Mouse (Mus musculus) brain, adult 2 months (tissue): ENCODE measurements around the gene Chpt1.
"Not testable (repeated sequence)": the region's sequence is repeated elsewhere in the genome, so short reads cannot be mapped to it uniquely, and the experiment has no call there.

Source experiments
- DNase-seq: peaks from one replicate; pipeline ENCODE4 v3.0.0; 2011; ENCODE audit warnings: low read depth, low spot score

The Chpt1 gene

DNA sequence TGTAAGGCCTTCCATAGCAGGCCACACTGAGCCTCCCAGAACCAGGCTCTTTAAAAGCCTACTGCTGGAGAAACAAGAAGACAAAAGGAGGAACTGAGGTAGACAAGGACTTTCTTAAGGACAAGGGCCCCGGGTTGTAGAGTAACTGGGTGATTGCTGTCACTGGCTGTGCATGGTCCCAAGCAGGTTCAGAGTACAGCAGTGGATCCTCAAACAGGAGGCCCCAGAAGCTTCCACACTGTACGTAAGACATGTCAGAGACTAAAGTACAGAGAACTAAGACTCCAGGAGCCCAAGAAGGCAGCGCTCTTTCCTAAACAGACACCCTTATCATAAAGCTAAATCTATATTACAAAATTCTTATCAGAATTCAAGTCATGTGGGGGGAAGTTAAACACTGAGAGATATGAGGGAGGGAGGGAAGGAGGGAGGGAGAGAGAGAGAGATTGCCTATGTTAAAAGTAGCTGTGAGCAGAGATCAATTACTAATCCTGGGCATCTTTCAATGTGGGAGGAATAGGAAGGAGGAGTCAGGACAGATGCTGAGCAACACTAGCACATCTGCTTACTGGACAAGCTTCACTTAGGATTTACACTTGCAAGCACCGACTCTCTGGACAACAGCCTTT, 8.8 kb downstream of the Chpt1 start:
- no peak for DNase-seq

DNA sequence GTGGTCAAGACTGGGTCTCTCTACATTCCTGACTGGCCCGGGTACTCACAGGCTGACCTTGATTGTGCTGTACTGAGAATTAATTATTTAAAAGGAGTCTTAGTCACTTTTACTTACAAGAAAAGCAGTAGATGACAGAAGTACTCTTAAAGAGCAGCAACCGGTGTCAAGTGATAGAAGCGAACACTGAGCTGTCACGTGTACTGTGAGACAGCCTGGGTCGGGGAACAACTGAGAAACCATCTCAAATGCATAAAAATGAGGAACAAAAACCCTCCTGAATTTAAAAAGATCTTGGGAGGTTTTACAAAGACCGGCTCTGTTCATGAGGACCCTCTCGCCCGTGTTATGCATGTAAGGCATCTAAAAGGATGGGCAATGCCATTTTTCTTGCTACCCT, 11.2 kb downstream of the Chpt1 start:
- DNase-seq = no peak

DNA sequence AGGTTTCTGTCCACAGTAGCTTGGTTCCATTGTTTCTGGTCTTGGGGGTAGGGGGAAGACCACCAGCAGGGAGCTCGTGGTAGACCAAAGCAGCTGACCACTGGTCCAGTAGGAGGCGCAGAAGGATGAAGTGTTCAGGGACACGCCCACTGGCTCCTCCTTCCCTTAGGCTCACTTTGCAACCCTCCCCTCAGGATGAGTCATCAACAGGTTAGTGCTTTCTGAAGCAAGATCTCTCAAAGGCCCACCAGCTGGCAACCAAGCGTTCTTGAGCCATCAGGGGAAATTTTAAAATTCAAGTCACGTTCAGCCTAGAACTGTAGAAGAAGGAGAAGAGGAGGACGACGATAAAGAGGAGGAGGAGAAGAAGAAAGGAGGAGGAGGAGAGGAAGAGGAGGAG, 12.2 kb downstream of the Chpt1 start:
- DNase-seq = no peak

DNA sequence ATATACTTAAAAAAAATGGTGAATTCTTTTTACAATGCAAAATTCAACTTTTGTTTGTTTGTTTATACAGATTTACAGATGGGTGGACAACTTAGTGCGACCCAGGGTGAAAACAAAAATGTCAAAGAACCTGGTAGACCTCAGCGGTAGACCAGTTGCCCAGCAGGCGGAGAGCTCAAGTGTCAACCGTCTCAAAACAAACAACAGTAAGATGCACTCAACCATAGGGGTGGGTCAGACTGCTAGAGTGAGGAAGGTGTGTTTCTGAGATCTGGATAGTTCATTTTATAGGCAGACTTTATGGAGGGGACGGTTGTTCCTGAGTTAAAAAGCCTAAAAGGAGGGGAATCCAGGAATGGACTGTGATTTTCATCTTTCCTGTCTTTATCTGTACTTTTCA, 15.2 kb downstream of the Chpt1 start:
- no peak for DNase-seq

DNA sequence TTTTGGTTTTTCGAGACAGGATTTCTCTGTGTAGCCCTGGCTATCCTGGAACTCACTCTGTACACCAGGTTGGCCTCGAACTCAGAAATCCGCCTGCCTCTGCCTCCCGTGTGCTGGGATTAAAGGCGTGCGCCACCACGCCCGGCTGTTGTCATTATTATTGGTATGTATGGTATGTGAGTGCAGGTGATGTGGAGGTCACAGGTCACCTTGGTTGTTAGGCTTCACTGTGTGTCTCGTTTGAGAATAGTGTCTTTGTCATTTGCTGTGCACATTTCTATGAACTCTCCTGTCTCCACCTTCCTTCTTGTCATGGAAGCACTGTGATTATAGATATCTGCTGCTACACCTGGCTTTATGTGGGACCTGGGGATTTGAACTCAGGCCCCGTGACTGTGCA, 21.0 kb downstream of the Chpt1 start:
- DNase-seq = not testable (repeated sequence)

DNA sequence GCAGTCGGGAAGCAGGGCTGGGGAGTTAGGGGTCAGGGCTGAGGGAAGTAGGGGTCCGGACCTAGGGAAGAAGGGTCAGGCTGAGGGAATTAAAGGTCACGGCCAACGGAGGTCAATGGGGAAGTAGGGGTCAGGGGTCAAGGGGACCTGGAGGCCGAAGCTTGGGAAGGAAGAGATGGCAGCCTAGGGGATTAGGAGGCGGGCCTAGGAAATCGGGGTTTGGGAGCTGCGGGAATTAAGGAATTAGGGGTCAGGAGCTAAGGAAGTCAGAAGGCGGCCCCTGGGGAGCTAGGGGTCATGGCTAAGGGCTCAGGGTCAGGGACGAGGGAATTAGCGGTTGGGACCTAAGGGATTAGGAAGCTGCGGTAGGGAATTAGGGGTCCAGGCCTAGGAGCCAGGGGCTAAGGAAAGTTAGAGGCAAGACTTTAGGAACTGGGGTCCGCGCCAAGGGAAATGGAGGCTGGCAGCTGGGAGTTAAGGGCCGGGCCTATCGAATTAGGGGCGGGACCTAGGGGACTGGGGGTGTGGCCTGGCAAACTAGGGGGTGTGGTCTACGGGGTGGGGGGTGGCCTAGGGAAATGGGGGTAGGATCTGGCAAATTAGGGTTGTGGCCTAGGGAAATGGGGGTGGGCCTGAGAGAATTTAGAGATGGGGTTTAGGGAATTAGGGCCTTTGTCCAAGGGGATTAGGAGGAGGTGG, 43.6 kb downstream of the Chpt1 start:
- no peak for DNase-seq

DNA sequence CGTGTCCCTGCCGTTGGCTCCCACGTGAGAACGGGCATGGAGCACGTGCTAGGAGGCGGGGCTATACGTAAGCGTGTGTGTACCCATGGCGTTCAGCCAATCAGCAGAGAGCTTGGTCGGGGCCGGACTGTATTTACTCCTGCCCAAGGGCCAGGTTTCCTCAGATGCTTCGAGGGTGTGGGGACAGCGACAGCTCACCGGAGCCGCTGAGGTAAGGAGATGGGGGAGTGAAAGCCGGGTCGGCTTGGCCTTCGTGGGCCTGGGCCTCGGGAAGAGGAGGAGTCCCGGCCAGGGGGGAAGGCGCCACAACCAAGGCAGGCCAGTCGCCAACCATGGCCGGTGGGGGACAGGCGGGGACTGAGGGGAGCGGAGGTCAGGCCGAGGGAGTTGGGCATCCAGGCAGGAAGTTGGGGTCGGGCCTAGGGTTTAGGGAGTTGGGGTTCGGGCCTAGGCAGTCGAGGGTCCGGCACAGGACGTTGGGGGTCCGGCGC, 44.3 kb downstream of the Chpt1 start, which contains the start of gene Sycp3:
Sycp3 (plus strand) TSS at position 68 of the 491 bp plus-strand sequence.
- no peak for DNase-seq

DNA sequence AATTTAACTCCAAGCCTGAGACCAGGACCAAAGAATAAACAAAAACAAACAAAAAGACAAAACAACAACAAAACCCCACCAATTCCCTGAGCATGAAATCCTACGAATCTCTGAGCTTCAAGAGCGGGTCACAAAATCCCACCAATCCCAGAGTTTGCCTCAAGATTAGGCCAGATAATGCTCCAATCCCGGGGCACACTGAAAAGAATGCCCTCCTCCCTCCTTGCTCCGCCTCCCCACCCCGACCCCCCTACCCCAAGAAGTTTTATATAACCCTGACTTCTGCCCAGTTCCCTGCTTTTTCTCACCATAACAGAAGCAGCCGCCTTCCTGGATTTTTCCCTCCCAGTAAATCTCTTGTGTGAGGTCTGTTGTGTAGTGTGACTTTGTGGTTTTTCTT, 46.1 kb downstream of the Chpt1 start:
- DNase-seq = no peak

DNA sequence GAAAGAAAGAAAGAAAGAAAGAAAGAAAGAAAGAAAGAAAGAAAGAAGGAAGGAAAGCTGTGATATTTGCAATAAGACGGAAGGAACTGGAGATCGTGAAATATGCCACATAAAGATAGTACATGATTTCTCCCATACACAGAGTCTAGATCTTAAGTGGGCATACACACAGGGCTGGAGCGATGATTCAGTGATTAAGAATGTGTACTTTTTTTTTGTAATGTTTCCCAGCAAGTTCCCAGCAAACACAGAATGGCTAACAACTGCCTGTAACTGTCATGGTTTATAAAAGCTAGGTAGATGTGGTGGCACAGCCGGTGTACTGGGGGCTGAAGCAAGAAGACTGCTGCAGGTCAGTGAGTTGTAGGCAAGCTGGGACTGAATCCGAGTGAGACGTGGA, 51.9 kb downstream of the Chpt1 start:
- DNase-seq = no peak

DNA sequence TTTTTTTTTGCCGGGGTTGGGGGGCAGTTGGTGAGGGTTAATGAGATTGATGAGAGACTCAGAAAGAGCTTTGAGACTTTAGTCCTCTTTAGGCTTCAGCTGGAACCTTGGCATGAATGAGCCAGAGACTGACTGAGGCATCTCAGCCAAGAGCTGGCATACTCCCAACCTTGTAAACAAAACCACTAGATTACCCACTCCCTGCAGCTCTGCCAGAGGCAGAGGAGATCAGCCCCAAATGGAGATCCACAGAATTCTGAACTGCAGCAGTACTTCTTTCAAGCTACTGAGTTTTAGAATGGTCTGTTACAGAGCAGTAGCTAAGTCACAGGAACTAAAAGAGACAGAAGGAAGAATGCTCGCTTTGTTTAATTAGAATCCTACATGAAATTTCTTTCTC, 52.7 kb downstream of the Chpt1 start:
- peak; percentile 90 for DNase-seq

DNA sequence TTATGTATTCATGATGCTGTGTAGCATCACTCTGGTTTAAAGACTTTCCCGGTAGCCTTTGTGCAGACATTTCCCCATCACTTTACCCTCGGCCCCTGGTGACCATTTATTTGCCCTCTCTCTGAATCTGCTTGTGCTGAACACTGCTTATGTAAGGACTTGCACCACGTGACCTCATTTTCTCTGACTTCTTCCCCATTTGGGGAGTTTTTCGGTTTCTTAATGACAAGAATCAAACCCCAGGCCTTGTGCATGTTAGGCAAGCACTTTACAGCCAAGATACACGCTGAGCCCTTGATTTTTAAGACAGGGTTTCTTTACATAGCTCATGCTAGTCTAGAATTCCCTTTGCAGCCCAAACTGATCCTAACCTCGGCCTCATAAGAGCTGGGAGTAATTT, 62.6 kb downstream of the Chpt1 start:
- no peak for DNase-seq

DNA sequence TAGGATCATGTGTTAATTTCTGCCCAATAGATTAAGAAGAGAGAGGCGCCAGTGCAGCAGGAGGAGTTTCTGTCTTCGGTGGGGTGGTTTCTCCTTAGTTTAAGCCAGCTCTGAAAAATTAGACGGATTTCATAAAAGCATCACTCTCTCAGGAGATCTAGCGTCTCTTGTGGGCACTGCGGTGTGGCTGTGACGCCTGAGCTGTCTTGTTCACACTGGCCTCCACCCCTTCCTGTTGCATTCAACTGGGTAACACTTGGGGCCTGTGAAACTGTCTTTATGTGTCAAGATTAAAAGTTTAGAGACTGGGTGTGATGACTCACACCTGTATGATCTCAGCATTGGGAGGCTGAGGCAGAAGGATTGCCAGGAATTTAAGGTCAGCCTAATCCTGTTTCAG, 75.9 kb downstream of the Chpt1 start:
- no peak for DNase-seq

DNA sequence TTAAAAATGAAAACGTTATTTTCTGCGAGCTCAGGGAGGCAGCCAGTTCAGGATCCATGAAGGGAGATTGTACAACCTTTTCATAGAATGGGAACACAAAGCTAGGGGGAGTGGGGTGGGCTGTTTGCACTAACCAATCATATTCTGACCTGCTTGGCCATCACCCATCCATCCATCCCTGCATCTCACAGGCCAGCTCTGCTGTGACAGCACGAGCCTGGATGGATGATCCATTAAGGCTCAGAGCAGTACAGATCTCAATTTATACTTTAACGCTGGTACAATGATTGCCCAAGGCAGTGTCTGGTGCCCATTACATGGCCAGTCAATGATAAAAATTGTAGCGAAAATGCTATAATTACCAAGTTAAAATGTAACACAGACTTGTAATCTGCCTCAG, 77.0 kb downstream of the Chpt1 start:
- DNase-seq = no peak

DNA sequence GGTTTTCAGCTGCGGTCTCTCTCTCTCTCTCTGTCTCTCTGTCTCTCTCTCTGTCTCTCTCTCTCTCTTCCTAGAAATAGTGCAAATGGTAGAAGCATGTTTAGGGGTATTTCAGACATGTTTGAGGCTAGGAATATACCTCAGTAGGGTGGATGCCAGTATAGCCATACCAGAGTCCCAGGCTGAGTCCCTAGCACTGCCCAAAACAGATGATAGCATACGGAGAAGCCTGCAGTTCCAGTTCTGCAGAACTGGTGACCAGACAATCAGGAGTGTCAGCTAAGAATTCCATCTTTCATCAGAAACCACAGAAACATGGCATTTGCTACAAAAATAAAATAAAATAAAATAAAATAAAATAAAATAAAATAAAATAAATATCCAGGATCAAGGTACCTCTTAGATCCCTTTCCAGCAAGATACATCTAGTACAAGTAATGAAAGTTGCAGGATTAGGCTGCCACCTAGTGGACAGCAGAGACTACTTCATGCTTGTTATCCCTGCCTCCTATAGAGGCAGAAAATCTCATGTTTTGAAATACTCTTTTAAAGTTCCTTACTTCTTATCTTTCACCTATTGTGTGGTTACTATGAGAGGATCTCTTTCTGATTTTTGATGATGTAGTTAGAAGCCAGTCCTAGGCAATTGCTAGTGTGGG, 77.6 kb downstream of the Chpt1 start:
- DNase-seq = peak; percentile 90

DNA sequence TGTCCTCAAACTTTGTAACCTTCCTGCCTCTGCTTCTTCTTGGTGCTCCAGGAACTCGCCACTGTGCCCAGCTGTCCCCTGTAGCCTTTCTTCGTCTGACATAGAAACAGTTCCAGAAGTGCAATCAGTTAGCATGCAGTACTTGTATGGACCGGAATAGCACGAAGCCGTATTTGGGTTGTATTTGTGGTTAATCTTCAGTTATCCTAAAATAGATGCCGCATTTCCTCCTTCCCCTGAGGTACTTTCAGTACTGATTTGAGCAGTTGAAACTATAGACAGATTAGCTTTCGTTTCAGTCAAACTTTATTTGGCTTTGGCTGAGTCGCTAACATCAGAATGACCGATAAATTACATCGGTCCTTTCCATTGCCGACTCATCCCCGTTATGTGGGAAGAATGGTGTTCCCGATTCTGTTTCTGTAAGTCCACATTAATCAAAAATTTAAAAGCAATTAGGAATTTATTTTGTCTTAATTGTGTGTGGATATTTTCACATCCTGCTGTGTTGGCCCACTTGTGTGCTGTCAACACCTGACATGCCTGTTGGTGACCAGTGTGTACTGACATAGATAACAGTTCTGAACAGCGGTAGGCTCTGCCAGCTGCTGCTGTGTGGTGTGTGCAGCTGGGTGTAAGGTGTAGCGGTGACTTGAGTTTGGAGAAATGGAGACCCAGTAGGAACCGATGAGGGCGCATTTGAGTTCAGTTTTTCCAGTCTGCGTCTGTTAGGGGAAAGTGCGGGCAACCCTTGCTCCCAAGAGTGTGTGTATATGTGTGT, 83.0 kb downstream of the Chpt1 start:
- DNase-seq = no peak

DNA sequence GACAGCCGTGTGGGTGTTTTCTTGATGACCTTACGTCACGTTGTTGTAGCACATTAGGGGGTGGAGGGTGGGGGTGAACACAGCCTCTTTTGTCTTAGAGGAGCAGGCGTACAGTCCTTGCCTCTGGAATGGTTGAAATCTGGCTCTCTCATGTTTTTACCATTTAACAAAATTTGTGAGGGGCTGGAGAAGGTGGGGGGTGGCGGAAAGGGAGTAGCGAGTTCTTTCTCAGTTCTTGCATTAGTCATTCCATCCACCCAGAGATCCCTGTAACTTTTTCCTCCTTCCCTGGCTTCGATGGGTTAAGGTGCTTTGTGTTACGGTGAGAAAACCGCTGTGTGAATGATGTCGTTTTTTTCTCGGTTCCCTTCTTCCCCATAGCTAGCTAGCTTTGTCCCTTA, 83.7 kb downstream of the Chpt1 start:
- peak; percentile 60 for DNase-seq

DNA sequence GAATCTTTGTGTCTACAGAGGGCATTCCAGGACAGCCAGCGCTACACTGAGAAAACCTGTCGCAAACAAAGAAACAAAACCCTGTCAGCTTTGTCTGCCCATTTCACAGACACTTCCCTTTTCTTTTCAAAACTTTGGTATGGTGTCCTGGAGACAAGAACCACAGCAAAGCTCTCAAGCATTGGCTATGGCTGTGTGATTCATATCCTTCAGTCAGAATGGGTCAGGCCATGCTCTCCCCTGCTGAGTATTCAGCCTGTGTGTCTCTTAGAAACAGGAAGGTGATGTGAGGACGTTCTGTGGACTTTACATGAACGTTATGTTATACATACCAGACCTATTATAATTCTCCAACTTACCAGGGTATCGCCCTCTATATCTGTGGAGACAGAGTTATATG, 86.2 kb downstream of the Chpt1 start:
- DNase-seq = no peak

DNA sequence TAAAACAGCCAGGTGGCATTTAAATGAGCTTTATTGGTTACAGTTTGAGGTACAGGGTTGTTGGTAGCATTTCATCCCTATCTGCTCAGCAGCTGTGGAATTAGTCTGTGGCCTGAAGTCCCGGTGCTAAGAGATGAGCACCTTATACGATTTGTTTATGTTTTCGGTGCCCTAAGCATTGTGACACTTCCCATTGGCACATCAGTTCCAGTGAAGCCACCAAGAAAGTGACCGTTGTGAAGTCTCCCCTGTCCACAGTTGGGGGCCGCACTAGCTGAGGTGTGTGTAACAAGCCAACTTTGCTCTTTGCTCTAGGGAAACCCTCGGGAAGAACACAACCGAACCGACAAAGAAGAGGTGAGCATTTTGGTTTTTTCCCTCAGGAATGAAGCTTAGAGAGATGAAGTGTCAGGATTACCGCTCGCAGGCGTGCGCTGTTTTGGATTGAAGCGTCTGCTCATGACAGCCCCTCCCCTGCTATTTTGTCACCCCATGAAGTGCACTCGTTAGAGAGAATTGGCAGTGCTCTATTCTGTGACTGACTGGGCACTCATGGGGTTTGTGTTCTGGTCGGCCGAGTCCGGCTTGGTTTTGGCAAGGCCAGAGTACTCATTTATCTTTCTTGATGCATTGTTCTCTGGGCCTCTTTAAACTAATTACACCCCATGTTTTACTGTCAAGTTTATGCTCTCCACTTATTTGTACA, 91.4 kb downstream of the Chpt1 start:
- DNase-seq = no peak

DNA sequence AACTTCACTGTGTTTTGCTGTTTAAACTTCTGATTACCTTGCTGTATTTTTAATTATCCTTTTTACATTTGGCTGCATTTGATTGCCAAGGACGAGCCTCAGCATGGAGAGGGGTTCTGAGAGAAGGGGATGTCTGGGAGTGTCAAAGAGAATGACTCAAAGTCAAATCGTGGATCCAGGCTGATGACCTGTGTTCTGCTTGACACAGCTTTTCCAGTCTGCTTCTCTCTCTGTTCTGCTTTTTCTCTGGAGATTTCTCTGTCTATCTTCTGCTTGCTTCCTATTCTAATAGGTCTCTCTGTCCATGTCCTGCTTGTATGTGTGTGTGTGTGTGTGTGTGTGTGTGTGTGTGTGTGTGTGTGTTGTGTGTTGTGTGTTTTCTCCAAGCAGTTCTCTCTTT, 94.1 kb downstream of the Chpt1 start:
- DNase-seq = no peak

DNA sequence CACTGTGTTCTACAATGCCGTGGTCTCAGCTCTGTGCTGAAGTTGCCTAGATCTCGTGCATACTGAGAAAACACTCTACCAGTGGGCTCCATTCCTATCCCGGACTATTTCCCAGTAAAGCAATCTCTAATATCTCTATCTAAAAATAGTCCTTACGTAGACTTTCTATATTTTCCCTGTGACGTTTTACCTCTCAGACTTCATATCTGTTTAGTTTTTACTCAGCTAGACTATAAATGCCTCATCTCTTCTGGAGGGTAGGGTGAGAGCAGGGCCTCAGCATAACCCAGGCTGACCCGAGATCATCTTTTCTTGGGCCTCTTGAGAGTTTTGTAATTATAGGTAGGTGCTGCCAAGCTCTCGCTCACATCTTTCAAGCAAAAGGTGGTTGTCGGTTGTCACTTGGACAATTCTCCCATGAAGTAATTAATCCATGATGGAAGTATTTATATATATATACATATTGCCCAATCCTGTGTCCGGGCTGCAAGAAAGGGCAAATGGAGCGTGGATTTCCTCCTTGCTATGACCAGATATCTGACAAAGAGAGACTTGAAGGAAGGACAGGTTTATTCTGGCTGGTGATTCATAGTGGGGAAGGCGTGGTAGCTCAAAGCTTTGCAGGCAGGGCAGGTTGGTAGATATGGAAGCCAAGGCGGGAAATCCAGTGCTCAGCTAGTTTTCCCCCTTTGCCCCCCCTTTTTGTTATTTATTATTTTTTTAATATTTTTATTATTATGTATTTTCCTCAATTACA, 95.8 kb downstream of the Chpt1 start:
- DNase-seq = no peak

DNA sequence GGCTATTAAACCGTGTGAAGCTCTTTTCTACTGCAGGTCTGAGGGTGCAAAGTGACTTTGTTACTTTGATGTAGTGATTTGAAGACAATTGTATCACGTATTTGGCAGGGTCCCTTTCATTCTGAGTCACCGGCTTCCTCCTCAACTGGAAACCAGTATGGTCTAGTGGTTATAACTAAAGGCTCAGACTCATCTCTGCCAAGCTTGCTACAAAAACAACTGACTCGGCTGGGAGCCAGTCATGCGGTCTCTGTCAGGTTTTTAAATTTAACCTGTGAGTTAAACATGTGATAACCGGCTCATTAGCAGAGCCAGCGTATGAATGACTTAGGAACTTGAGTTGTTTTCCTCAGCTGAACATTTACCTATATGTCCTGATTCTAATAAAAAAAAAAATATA, 98.1 kb downstream of the Chpt1 start:
- DNase-seq = peak; percentile 51
